Mouse (Mus musculus) testis, adult 2 months (tissue): ENCODE data around the gene Trpm7. TPM values are rescaled to one million over a fixed set of nuclear protein-coding genes. Genes with fewer than 3 reads are reported as not detected.

Source experiments
- H3K27ac ChIP-seq: fragments of 200-500 bp; 2 replicates; pipeline ENCODE4 v1.5.1; 2012; ENCODE audit warnings: low read depth, low read length; ENCODE audit not compliant: control insufficient read depth, insufficient read depth
- H3K27me3 ChIP-seq: fragments of 200-500 bp; 2 replicates; pipeline ENCODE4 v1.6.1; 2012; ENCODE audit warnings: mild to moderate bottlenecking, low read length, moderate library complexity; ENCODE audit not compliant: control insufficient read depth, insufficient read depth
- H3K36me3 ChIP-seq: fragments of 200-500 bp; 2 replicates; pipeline ENCODE4 v1.6.1; 2012; ENCODE audit warnings: mild to moderate bottlenecking, low read length; ENCODE audit not compliant: control insufficient read depth, insufficient read depth
- H3K4me1 ChIP-seq: fragments of 200-500 bp; 2 replicates; pipeline ENCODE4 v1.6.1; 2012; ENCODE audit warnings: low read length; ENCODE audit not compliant: control insufficient read depth, insufficient read depth
- H3K4me3 ChIP-seq: fragments of 200-500 bp; 2 replicates; pipeline ENCODE4 v1.5.1; 2012; ENCODE audit warnings: low read depth, mild to moderate bottlenecking, low read length, moderate library complexity, mixed read lengths; ENCODE audit not compliant: control insufficient read depth
- CTCF ChIP-seq: fragments of 200-500 bp; IDR thresholded peaks from 2 replicates; pipeline ENCODE4 v1.5.1; 2012; ENCODE audit warnings: low read depth, mild to moderate bottlenecking, inconsistent platforms, low read length, moderate library complexity; ENCODE audit not compliant: control insufficient read depth, insufficient read depth, insufficient replicate concordance
- POLR2A ChIP-seq: fragments of 200-500 bp; IDR thresholded peaks from 2 replicates; pipeline ENCODE4 v1.6.1; 2012; ENCODE audit warnings: low read depth, mild to moderate bottlenecking, inconsistent platforms, low read length, moderate library complexity; ENCODE audit not compliant: control insufficient read depth
- polyA plus RNA-seq: library from polyadenylated mRNA; depleted of rRNA; stranded (reverse); fragments of >200 nt; gene quantifications from 2 replicates; pipeline ENCODE4 v1.2.3, GENCODE M21; 2012; rRNA removed

Trpm7 gene
- 3.1 and 6.2 TPM in 2 replicates for polyA plus RNA-seq

DNA sequence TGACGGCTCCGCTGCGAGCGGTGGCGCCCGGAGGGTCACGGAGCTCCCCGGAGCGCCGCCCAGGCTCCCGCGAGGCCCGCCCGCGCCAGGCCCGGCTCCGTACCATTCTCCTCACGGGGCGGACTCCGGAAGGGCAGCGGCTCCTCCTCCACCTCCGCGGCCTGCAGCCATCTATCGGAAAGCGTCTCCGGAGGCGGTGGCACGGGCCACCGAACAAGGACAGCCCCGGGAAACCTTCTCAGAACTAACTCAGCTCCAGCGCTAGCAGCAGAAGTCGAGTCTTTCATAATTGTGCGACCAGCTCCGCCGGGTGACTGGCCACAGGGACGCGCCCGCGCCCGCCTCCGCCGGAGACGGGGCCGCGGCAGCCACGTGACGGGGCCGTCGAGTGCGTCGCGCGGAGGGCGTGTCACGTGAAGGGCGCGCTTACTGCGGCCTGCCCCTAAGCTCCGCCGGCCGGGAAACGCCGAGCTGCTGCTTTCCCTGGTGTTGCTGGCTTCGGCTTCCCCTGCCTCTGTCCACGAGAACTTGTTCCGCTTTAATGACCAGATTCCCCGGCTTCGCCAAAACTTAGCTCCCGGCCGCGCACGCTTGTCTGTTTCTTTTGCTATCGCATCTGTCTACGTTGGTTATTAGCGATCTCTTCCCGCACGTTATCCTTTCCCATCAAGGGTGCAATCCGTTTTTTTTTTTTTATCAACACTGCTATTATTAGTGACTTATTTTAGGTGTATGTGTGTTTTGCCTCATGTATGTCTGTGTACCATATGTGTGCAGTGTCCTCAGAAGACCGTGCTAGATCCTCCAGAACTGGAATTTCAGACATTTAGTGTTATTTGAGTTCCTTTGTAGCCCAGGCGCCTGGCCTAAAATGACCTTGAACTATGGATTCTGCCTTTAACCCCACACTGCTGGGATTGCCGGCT is at the start of gene Trpm7:
Trpm7 (minus strand) TSS at position 360 of the 926 bp plus-strand sequence.
- H3K27ac ChIP-seq = peak within 1 kb of the TSS; percentile 86
- TF ChIP-seq CTCF (no peak), POLR2A (peak; percentile 81)

DNA sequence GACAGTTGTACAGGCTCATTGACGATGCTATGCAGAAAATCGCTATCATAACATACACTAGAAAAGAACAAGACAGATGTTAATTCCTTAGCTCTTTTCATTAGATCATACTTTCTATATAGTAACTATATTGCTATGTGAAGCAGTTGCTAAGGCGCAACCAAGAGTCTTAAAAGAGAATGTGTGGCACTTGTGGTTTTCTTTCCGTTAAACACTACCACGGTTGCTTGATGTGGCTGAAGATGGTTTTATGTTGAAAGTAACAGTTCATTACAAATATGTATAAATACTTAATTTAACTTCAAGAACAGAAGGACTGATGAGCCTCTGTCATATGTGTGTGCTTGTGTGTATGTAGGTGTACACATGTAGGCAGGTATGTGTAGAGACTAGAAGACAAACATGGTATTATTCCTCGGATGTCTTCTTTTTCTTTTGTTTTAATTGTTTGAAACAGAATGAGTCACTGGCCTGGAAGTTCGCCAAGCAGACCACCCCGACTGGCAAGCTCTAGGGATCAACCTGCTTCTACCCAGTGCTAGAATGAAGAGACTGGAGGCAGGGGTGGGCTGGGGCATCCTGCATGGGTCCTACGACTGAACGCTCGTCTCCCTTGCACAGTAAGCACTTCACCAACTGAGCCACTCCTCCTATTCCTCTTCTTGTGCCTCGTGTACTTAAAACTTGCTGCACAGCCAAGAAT is 44.5 kb upstream of the Trpm7 start:
- Histone ChIP-seq H3K4me3 (no peak overlapping the region), H3K27me3 (no peaks in the 10 kb centered on the region), H3K36me3 (peaks cover 7% of the 10 kb centered on the region), H3K27ac (no peak overlapping the region), H3K4me1 (no peaks in the 10 kb centered on the region)
- TF ChIP-seq POLR2A = no peak
- no peak for TF ChIP-seq CTCF

More for the DNA sequence above, at the start of gene Trpm7:
- H3K36me3 ChIP-seq = no peaks in the 10 kb centered on the region
- H3K4me3 ChIP-seq = peak within 1 kb of the TSS; percentile 89
- H3K27me3 ChIP-seq = no peaks in the 10 kb centered on the region
- H3K4me1 ChIP-seq = no peaks in the 10 kb centered on the region

DNA sequence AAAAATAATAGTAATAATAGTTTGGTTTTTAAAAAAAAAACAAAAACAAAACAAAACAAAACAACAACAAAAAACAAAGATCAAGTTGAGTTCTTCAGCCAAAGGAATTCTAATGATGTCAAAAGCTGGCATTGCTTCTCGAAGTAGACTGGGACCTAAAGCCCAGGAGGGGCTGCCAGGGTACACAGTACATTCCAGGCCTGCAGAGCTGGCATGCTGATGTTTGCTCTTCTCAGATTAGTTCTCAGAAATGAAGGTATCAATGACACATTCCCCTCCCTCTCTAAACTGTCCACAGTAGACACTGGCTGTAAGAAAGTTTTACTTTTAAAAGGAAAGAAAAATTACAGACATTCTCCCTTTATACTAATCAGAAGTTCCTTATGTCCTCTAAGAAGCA is 40.2 kb upstream of the Trpm7 start:
- H3K27me3 ChIP-seq = no peaks in the 10 kb centered on the region
- peaks cover 5% of the 10 kb centered on the region for H3K36me3 ChIP-seq
- no peak overlapping the region for H3K4me3 ChIP-seq
- H3K4me1 ChIP-seq = no peaks in the 10 kb centered on the region
- H3K27ac ChIP-seq = no peak overlapping the region
- TF ChIP-seq CTCF = no peak
- no peak for TF ChIP-seq POLR2A

- no peak overlapping the region for H3K4me3 ChIP-seq
- no peaks in the 10 kb centered on the region for H3K27me3 ChIP-seq
- no peaks in the 10 kb centered on the region for H3K4me1 ChIP-seq
- TF ChIP-seq POLR2A (no peak), CTCF (no peak)
- no peak overlapping the region for H3K27ac ChIP-seq
- H3K36me3 ChIP-seq = peaks cover 5% of the 10 kb centered on the region
Observed at GRCm38 (mm10) chr2:126914096-126914495, 38.1 kb upstream of the Trpm7 start.

- TF ChIP-seq POLR2A (no peak), CTCF (no peak)
- Histone ChIP-seq H3K27ac (no peak overlapping the region), H3K4me1 (no peaks in the 10 kb centered on the region), H3K36me3 (no peaks in the 10 kb centered on the region), H3K27me3 (no peaks in the 10 kb centered on the region), H3K4me3 (no peak overlapping the region)
Observed at GRCm38 (mm10) chr2:126904162-126904561, 28.1 kb upstream of the Trpm7 start.

- no peaks in the 10 kb centered on the region for H3K27me3 ChIP-seq
- no peak for TF ChIP-seq POLR2A
Observed at GRCm38 (mm10) chr2:126897511-126897910, 21.5 kb upstream of the Trpm7 start.

DNA sequence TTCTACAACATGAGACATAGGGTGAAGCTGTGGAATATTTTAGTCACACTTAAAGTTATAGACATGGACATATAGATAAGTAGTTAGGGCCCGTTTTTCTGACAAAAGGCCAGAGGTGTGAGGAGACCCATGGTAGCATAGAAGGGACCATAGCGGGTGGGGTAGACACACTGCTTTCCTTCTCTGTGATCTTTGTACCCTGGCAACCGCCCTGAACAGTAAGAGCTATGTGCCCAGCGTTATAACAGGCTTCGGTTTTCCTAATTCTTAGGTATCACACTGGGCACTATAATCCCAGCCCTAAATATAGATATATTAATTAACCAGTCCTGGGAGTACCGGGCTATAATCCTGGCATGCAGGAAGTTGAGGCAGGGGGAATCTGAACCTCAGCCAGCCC is 20.9 kb upstream of the Trpm7 start:
- Histone ChIP-seq H3K36me3 (no peaks in the 10 kb centered on the region), H3K27ac (no peak overlapping the region), H3K4me3 (no peak overlapping the region), H3K27me3 (no peaks in the 10 kb centered on the region), H3K4me1 (no peaks in the 10 kb centered on the region)
- no peak for TF ChIP-seq CTCF
- TF ChIP-seq POLR2A = no peak

More at GRCm38 (mm10) chr2:126897511-126897910, 21.5 kb upstream of the Trpm7 start:
- H3K4me3 ChIP-seq = no peak overlapping the region
- no peaks in the 10 kb centered on the region for H3K4me1 ChIP-seq
- no peaks in the 10 kb centered on the region for H3K36me3 ChIP-seq
- no peak overlapping the region for H3K27ac ChIP-seq
